Mouse (Mus musculus) right cerebral cortex, adult 18-20 months (tissue): ENCODE measurements around the gene Rwdd1.
"Not testable (repeated sequence)": the region's sequence is repeated elsewhere in the genome, so short reads cannot be mapped to it uniquely, and the experiment has no call there.

Experiments used
- DNase-seq: peaks from one replicate; pipeline ENCODE4 v3.0.0; 2022; ENCODE audit warnings: mixed read lengths

The Rwdd1 gene

GRCm38 (mm10) chr10:34019302-34020075, at the start of gene Rwdd1:
Rwdd1 (minus strand) TSS chr10:34019624.
- DNase-seq, result peak; percentile 99

- no peak for DNase-seq
These were observed 47.2 kb upstream of the Rwdd1 start for GRCm38 (mm10) chr10:34066591-34066990.

GRCm38 (mm10) chr10:34053987-34054386, 34.6 kb upstream of the Rwdd1 start:
- DNase-seq, result no peak

GRCm38 (mm10) chr10:34044210-34044609, 24.8 kb upstream of the Rwdd1 start, which contains the start of gene Calhm4:
Calhm4 (minus strand) TSS chr10:34044310.
- DNase-seq, result no peak

GRCm38 (mm10) chr10:34037401-34037800, 18.0 kb upstream of the Rwdd1 start, which contains the start of gene Trappc3l:
Trappc3l (plus strand) TSS chr10:34037597.
- no peak for DNase-seq

- DNase-seq, result peak; percentile 19
These were observed 17.2 kb upstream of the Rwdd1 start for GRCm38 (mm10) chr10:34036587-34036986.

GRCm38 (mm10) chr10:34033630-34034305, 14.3 kb upstream of the Rwdd1 start:
- peak; percentile 82 for DNase-seq

- DNase-seq, result no peak
These were observed 10.9 kb upstream of the Rwdd1 start for GRCm38 (mm10) chr10:34030322-34030721.

- peak; percentile 11 for DNase-seq
These were observed 600 bp downstream of the Rwdd1 start for GRCm38 (mm10) chr10:34018746-34019301.

- no peak for DNase-seq
These were observed 6.2 kb downstream of the Rwdd1 start for GRCm38 (mm10) chr10:34013241-34013640.

- no peak for DNase-seq
These were observed 6.8 kb downstream of the Rwdd1 start for GRCm38 (mm10) chr10:34012581-34012980.

GRCm38 (mm10) chr10:33998397-33998796, 21.0 kb downstream of the Rwdd1 start:
- no peak for DNase-seq

GRCm38 (mm10) chr10:33996686-33997085, 22.7 kb downstream of the Rwdd1 start:
- not testable (repeated sequence) for DNase-seq

GRCm38 (mm10) chr10:33986771-33987170, 32.7 kb downstream of the Rwdd1 start:
- DNase-seq, result peak; percentile 64

GRCm38 (mm10) chr10:33974781-33975494, 44.5 kb downstream of the Rwdd1 start:
- no peak for DNase-seq

GRCm38 (mm10) chr10:33952509-33952908, 66.9 kb downstream of the Rwdd1 start:
- no peak for DNase-seq

- peak; percentile 91 for DNase-seq
These were observed 68.4 kb downstream of the Rwdd1 start, which contains the start of gene Zup1 for GRCm38 (mm10) chr10:33950803-33951583. Zup1 (minus strand) TSS chr10:33951269.
